ENCODE assay signal across 30 mouse cellular contexts in genomic region chr11:42900024-42900423, GRCm38 (mm10).
"Had no signal": no experiment of that assay in that cellular context is flagged by ENCODE, and none has a peak within 500 bp of the region (broad histone marks: within the 10 kb centered on the region; RNA-seq: fewer than 3 reads in every experiment).

No protein-coding gene starts in this region.

- H3K27ac ChIP-seq: left cerebral cortex, adult 2 months; limb, embryonic 10.5 days; limb, embryonic 12.5 days; limb, embryonic 13.5 days; limb, embryonic 15.5 days; liver, embryonic 12.5 days; liver, embryonic 13.5 days; liver, embryonic 14.5 days; liver, embryonic 15.5 days; lung, embryonic 15.5 days; macrophage; midbrain, embryonic 13.5 days; neural tube, embryonic 12.5 days; neural tube, embryonic 13.5 days had no signal

- H3K4me1 ChIP-seq: limb, embryonic 10.5 days; limb, embryonic 12.5 days; limb, embryonic 13.5 days; limb, embryonic 15.5 days; liver, embryonic 12.5 days; liver, embryonic 13.5 days; liver, embryonic 15.5 days; lung, embryonic 15.5 days; megakaryocyte, embryonic 14.5 days; midbrain, embryonic 13.5 days; neural tube, embryonic 12.5 days; neural tube, embryonic 13.5 days had no signal

- H3K36me3 ChIP-seq: limb, embryonic 10.5 days; limb, embryonic 12.5 days; limb, embryonic 13.5 days; limb, embryonic 15.5 days; liver, embryonic 12.5 days; liver, embryonic 13.5 days; liver, embryonic 15.5 days; lung, embryonic 15.5 days; midbrain, embryonic 13.5 days; neural tube, embryonic 12.5 days; neural tube, embryonic 13.5 days had no signal

- H3K4me2 ChIP-seq: limb, embryonic 12.5 days; limb, embryonic 13.5 days; limb, embryonic 15.5 days; liver, embryonic 11.5 days; liver, embryonic 12.5 days; liver, embryonic 13.5 days; liver, embryonic 15.5 days; lung, embryonic 14.5 days; lung, embryonic 15.5 days; midbrain, embryonic 13.5 days; neural tube, embryonic 12.5 days; neural tube, embryonic 13.5 days had no signal

- H3K27me3 ChIP-seq: limb, embryonic 12.5 days; limb, embryonic 13.5 days; limb, embryonic 15.5 days; liver, embryonic 12.5 days; liver, embryonic 13.5 days; liver, embryonic 15.5 days; lung, embryonic 15.5 days; megakaryocyte, embryonic 14.5 days; midbrain, embryonic 13.5 days; neural tube, embryonic 12.5 days; neural tube, embryonic 13.5 days had no signal

- H3K9me3 ChIP-seq: limb, embryonic 10.5 days; limb, embryonic 12.5 days; limb, embryonic 13.5 days; limb, embryonic 15.5 days; liver, embryonic 12.5 days; liver, embryonic 13.5 days; liver, embryonic 15.5 days; lung, embryonic 15.5 days; midbrain, embryonic 13.5 days; neural tube, embryonic 12.5 days; neural tube, embryonic 13.5 days had no signal

- H3K4me3 ChIP-seq: left cerebral cortex, adult 2 months; limb, embryonic 10.5 days; limb, embryonic 12.5 days; limb, embryonic 13.5 days; limb, embryonic 15.5 days; liver, embryonic 12.5 days; liver, embryonic 13.5 days; liver, embryonic 15.5 days; lung, embryonic 15.5 days; megakaryocyte, embryonic 14.5 days; midbrain, embryonic 13.5 days; myocyte; neural tube, embryonic 12.5 days; neural tube, embryonic 13.5 days had no signal

- DNase-seq: left cerebral cortex, postnatal 4 days; liver; liver, embryonic 13.5 days; liver, postnatal 0 days; lung, adult 18-20 months; lung, adult 2 months; lung, embryonic 14.5 days; lung, postnatal 10 days; lung, postnatal 14 days; lung, postnatal 36 days; lung, postnatal 4 days; midbrain, embryonic 14.5 days had no signal

- H3K9ac ChIP-seq: limb, embryonic 12.5 days; limb, embryonic 13.5 days; limb, embryonic 15.5 days; liver, embryonic 12.5 days; liver, embryonic 13.5 days; liver, embryonic 14.5 days; liver, embryonic 15.5 days; liver, postnatal 0 days; lung, embryonic 14.5 days; lung, embryonic 15.5 days; midbrain, embryonic 13.5 days; neural tube, embryonic 12.5 days; neural tube, embryonic 13.5 days had no signal

- ATAC-seq: liver, embryonic 12.5 days; liver, postnatal 0 days; lung, postnatal 0 days; midbrain, embryonic 13.5 days; midbrain, embryonic 16.5 days had no signal
